Mouse (Mus musculus): ENCODE measurements at regions not wholly inside any gene's neighbourhood (a gene's known extent, or its start where the extent isn't known, plus 50 kb on each side); places are given as distances from the start of the nearest gene placed in this dataset.

- DNase-seq = no peak
Observed at GRCm38 (mm10) chr2:45454811-45455210, 337.6 kb upstream of the Zeb2 start.

GRCm38 (mm10) chr2:45439146-45439545 lies 322.0 kb upstream of the Zeb2 start:
- no peak for DNase-seq

GRCm38 (mm10) chr2:45438739-45439138 lies 321.5 kb upstream of the Zeb2 start:
- no peak for DNase-seq

DNA sequence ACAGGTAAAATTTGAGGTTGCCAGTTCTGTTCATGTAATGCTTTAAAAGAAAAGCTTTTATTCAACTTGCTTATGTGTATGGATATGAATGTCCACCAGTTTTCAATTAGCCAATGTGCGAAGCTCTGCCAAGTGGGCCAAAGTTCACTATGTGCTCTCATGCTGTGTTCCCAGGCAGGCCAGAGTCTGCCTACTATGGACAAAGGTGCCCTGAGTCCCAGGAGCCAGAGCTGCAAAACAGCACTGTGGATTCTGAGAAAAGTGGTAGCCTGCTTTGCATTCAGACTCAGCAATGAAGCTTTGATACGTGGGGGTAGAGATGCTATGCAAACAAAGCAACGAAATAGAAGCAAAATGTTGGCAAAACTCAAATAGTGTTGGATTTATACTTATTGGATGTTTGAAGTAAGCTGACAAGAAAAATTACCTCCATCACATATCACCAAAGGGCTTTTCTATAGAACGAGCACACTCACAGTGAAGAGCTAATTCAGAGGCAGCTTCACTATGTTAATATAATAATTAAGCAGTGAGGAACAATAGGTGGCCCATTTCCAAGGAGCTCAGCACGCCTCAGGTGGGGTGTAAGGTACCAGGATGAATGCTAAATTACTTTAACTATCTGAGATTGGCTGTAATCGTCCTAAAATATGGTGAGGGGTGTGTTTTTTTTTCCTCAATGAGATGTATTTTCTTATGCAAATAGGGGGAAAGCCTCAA lies 318.2 kb upstream of the Zeb2 start:
- DNase-seq = peak; percentile 95

- DNase-seq = no peak
Observed at GRCm38 (mm10) chr2:45434789-45435188, 317.6 kb upstream of the Zeb2 start.

DNA sequence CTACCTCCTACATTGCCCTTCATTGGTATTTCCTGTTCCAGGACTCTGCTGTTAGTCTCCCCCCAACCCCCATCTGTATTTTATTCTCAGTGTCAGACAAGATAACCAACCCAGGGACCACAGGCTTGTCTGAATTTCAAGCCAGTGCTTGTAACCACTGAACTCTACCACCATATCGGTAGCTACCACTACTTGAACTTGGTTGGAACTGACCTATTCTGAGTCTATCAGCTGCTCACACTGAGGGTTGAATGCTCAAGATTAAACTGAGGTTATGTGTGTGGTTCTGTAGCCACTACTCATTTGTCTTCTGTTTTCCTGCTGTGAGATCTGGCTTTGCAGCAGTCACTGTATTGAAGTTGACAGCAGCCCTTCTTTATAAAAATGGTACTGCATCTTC lies 317.0 kb upstream of the Zeb2 start:
- DNase-seq = no peak

DNA sequence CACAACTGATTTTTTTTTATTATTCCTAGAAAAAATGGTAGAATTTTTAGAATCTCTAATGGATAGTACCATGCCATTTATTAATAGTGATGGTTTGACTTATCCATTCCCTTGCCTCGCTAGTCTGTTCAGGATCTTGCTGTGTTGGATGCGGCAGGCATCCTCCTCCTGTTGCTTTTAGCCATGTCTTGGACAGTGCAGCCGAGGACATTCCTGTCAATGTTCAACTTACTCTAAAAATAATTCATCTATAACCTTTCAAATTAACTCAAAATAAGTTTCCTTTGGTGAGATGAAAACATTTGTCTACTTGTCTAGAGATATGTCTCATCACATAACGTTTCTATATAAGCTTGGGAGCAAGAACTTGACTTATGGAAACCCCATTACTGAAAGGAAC lies 314.2 kb upstream of the Zeb2 start:
- DNase-seq = peak; percentile 70

- DNase-seq = no peak
Observed at GRCm38 (mm10) chr2:45421774-45422173, 304.6 kb upstream of the Zeb2 start.

GRCm38 (mm10) chr2:45408136-45408535 lies 290.9 kb upstream of the Zeb2 start:
- DNase-seq = no peak

- DNase-seq = no peak
Observed at GRCm38 (mm10) chr2:45389902-45390492, 272.8 kb upstream of the Zeb2 start.

GRCm38 (mm10) chr2:45371268-45371667 lies 254.1 kb upstream of the Zeb2 start:
- no peak for DNase-seq

DNA sequence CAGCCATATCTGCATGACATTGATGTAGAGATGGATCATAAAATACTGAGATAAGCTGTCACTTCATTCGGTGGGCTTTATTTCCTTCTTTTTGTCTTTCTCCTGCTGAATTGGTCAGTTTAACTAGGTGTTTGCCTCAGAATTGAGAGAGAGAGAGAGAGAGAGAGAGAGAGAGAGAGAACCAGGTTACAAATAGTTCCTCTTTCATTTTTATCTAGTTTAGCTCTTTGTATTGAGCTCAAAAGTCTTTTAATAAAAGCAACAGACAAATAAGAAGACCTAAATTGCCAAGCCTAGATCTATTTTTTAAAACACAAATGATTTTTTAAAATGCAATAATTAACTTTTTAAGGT lies 253.4 kb upstream of the Zeb2 start:
- DNase-seq = no peak

DNA sequence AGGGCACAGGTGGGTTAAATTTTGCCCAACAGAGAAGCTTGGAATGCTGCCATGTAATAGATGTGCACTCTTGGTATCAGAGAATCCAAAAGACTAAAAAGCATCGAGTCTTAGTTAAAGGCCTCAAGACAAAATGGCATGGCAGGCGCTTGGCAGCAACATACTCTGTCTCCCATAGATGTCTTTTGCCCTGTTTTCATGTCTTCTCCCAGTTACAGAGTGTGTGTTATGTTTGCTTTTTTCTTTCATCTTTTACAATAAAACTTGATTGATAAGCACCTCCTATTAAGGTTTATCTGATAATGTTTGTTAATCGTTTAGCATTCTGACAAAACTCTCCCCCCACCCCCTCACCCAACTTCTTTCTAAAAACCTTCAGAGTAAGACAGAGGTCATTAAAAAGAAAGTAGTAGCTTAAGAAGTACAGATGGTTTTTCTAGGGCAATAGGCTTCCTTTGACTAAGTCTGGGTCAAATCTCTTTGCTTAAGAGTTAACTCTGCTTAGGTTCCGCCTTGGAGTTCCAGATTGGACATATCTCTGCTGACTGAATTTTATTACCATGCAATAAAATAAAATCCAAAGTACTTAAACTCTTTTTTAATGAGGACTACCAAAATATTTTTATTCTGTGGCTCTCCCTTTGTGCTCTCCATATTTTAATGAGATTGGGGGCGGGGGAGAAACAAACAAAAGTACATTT lies 252.9 kb upstream of the Zeb2 start:
- DNase-seq = peak; percentile 11

- DNase-seq = no peak
Observed at GRCm38 (mm10) chr2:45369432-45369831, 252.2 kb upstream of the Zeb2 start.

GRCm38 (mm10) chr2:45367436-45368193 lies 250.4 kb upstream of the Zeb2 start:
- no peak for DNase-seq

DNA sequence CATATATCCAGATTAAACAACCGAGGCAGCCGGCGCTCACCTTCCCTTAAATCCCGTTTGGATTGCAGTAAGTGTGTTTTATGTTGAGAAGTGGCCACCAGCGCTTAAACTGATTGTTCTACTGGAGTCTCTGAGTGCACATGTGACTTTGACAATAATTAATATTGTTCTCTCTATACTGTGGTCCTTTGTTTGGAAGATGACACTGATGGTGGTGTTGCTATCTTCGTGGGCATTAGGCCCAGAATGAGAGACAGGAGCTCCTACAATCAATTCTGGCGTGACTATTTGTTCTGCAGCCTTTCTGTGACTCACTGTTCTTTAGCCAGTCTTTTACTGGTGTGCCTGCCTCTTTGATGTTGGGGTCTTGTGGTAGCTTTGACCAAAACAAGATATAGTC lies 240.1 kb upstream of the Zeb2 start:
- DNase-seq = no peak

DNA sequence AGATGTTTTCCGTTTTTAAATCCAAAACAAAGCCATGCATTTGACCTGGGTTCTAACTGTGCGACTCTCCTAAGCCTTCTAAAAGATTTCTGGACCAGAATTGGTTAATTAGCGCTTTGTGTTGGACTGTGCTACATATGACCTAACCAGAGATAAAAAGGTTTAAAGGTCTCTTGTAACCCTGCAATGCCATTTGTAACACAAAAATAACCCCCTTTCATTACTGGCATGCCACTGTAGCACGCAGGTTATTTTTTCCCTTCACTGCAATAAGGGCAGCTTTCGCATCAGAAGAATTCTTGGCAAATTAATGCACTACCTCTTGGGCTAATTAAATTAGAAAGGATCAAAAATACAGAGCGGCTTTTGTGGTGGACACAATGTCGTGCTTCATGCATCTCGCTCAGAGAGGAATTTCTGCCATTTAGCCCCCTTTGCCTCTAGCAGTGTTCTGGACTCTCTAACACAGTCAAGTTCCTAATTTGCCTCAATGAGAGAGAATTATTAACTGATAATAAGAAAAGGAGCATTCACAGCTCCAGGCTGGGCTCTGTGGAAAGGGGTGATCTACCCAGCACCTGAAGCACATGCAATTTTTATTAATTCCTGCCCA lies 239.5 kb upstream of the Zeb2 start:
- DNase-seq = no peak

GRCm38 (mm10) chr2:45356021-45356420 lies 238.8 kb upstream of the Zeb2 start:
- no peak for DNase-seq

- DNase-seq = no peak
Observed at GRCm38 (mm10) chr2:45351529-45352133, 234.4 kb upstream of the Zeb2 start.

- no peak for DNase-seq
Observed at GRCm38 (mm10) chr2:45346358-45346757, 229.2 kb upstream of the Zeb2 start.

DNA sequence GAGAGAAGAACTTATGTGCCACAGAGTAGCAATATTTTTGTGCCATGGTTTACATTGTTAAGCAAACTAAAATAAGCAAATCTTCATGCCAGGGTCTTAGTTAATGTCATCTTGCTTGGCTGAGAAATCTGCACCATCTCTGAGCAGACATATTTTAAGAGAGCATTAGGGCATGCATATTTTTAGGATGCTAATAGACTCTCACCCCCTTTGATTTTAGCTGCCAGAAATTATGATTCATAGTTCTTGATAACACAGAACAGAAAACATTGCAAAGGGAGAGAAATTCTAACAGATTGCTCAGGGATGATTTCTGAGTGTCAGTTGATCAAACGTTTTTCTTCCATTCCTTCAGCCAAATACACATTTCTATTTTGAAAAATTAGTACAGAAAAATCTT lies 222.7 kb upstream of the Zeb2 start:
- no peak for DNase-seq

- no peak for DNase-seq
Observed at GRCm38 (mm10) chr2:45338809-45339208, 221.6 kb upstream of the Zeb2 start.

Data from kidney, adult 9 months (tissue).